Mouse (Mus musculus) left cerebral cortex, adult 11 months (tissue): Measurements from ENCODE around the gene Cdhr4.

Source experiments
- DNase-seq: peaks from one replicate; pipeline ENCODE4 v3.0.0; 2022; ENCODE audit warnings: low spot score

Cdhr4 gene

DNA sequence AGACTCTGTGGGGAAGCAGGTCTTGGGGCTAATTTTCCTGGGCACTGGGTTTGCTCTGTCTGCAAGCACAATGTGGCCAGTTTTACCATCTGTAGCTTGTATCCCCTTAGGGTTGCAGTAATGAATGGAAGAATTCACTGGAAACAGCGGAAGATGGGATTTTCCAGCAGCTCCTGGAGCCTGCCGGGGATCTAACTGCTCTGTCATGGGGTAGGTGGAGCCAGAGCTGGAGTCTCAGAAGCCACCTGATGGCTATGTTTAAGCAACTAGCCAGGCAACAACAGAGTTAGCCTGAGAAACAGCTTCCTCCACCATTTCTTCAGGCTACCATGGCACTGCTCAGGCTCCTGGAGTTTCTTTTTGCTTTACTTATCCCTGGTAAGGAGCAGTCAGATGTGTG, at the start of gene Cdhr4:
Gene Cdhr4, plus strand, starts transcription at position 301 of the 400 bp plus-strand sequence.
- DNase-seq: no peak

DNA sequence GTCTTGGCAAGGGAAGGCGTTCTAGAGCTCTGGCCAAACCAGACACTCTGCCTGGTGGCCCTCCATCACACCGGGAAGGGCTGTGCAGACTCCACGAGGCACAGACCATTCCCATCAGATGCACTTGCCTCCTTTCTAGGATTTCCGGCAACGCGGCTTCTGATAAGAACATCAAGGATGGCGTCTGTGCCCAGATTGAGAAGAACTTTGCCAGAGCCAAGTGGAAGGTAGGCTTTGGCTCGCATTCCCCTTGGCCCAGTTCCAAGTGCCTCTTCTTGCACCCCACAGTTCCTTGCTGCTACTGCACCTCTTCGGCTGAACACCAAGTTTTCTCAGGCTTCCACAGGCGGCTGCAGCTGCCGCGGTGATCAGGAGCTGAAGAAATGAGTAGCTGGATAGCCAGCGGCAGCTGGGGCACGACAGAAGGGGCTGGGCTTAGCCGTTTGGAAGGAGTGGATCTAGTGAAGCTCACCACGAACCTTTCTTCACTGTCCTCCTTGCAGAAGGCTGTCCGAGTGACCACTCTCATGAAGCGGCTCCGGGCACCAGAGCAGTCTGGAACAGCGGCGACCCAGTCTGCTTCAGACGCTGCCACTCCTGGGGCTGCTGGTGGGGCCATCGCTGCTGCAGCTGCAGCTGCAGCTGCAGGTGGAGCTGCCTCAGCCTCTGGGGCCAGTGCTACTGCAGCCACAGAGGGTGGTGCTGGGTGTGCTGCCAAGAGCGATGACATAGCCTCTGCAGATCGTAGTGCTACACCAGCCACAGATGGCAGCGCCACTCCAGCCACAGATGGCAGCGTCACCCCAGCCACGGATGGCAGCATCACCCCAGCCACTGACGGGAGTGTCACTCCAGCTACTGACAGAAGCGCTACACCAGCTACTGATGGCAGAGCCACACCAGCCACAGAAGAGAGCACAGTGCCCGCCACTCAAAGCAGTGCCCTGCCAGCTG, 44.8 kb upstream of the Cdhr4 start:
- DNase-seq: no peak

DNA sequence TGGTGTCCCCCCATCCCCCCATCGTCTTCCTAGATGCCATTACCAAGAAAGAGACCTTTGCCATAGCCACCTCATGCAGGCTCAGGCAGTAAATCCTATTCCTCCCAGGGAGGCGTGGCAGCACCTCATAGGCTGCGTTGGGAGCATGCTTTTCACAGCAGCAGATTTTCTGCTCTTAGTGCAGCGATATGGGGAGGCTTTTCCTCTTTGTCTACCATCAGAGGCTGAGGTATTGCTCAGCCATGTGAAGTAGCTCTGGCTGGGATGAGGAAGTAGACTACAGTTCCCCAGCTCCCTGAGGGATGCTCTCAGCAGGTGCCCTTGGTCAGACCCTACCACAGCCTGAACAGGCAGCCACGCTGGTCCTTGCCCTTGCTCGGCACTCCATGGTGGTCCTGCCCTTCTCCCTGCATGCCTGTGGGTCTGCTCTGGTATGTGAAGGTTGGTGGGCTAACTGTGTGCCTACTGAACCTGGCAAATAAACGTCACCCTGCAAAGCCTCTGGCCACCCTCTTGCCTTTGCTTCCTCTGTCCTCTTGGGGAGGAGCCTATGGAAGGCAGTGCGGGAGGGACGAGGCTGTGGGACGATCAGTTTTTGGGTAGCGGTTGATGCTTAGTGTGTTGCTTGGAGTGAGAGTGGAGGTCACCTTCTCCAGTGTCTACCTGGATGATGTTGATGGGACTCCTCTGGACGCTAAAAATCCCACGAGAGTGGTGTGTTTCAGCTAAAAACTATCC, 42.9 kb upstream of the Cdhr4 start:
- no peak for DNase-seq

DNA sequence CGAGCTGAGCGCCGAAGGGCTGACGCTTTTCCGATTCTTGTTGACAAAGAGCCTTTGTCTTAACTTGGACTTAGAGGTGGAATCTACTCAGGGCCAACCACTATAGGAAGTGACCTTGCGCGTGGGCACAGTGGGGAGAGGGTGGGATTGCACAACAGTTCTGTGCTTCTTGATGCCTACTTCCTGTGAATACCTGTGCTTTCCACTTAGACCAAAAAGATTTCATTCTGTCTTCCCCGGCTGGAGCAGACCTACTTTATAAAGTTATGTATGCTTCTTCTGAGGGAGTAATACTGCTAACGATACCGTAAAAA, 42.4 kb upstream of the Cdhr4 start, which contains the start of gene Traip:
Gene Traip, plus strand, starts transcription at position 215 of the 314 bp plus-strand sequence.
- no peak for DNase-seq

DNA sequence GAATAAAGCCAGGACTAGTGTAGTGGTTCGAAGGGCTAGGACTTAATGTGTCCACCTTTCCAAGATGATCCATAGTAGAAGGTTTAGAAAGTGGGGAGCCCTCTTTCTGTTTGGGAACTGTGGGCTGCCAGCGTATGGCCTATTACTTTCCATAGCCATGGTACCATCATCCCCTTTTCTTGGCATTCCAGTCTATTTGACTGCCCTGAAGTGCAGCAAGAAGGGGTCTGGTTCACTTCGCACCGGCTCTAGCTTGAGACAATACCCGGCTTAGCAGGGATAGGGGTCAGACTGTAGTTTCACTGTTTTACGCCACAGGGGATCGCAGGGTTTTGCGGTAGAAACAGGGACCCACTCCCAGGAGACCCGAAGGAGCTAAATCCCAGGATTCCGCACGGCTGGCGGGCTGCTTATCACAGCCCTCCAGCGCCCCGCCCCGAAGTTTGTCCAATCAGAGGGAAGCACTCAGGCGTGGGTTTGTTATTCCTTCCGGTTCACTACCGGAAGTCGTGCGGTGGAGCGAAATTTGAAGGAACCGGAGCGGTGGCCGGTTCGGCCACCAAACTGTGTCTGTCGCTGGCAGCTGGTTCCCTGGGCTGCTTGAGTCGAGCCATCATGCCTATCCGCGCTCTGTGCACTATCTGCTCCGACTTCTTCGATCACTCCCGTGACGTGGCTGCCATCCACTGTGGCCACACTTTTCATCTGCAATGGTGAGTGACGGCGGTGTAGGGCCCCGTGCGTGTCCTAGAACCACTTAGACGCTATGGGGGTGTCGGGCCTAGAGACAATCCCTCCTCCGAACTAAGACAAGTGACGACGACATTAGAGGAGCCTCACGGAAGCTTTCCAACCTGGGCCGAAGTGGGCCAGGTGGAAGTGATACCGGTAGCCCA, 41.6 kb upstream of the Cdhr4 start:
- DNase-seq: peak; percentile 84

DNA sequence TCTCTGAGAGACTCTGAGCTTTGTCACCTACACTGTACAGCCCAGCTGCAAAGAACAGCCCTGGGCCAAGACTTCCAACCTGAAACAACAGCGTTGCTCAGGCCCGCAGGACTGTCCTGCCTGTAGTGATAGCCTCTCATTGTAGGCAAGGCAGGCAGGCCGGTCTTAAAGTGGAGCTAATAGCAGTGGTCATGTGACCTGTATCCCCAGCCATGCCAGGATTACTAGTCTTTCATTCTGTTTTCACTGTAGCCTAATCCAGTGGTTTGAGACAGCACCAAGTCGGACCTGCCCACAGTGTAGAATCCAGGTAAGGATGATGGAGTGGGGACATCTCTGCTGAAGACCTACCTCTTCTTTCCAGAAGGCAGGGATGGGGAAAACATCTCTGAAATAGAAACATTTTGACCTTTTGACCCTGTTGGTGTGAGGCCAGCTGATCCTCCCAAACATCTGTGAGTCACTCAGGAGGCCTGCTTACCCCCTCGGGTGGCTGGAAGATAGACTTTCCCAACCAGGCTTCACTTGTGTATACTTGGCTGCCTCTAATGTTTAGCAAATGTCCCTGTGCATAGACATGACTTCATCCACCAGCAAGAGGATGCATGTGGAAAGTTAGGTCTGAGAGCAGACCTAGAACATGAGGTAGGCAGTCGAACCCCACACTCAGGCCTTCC, 36.5 kb upstream of the Cdhr4 start:
- no peak for DNase-seq

DNA sequence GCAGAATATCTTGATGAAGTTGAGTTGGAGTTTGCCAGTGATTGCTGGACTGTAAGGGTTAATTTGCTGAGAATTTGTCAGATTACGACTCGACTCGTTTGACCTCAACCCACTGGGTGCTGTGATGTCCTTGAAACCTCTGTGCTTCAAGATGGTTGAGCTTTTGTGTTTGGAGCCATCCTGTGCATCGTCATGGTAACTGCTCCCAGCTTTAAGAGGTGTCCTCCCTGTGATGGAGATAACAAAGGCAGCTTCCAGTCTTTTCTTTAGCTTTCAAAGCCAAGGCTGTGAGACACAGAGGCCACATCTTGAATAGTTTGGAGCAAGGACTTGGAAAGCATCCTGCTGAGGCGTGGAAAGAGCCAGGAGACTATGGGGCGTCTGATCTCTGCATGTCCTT, 35.2 kb upstream of the Cdhr4 start:
- DNase-seq: no peak

DNA sequence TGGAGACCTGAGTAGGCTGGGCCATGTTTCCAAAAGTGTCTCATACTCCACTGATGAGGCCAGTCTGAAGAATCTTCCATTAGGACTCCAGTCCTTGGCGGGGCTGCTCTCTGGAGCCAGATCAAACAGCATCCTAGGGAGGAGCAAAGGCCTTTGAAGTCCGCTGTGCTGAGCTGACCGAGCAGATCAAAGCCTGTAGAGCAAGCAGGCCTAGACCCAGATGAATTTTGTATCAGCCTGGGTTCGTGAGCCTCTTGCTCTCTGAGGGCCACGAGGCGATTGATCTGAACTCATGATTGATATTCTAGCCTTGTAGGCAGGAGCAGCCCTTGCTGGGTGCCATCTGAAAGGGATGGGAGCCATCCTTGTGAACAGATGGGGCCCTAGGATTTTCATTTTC, 32.4 kb upstream of the Cdhr4 start:
- DNase-seq: no peak

DNA sequence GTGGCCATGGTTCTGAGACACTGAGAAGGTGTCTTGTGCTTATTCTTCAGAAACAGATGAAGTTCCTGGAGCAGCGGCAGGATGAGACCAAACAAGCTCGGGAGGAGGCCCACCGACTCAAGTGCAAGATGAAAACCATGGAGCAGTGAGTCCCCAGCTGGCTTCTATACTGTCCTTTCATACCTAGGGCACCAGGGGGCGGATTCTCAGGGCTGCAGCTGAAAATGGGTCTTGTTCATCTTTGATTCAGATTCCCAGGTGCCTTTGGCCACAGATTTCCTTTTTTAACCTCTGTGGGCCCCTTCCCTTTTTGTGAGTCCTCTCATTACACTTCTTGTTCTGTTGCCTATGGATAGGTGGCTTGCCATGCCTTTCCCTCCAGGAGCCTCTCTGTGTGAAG, 31.4 kb upstream of the Cdhr4 start:
- DNase-seq: no peak

DNA sequence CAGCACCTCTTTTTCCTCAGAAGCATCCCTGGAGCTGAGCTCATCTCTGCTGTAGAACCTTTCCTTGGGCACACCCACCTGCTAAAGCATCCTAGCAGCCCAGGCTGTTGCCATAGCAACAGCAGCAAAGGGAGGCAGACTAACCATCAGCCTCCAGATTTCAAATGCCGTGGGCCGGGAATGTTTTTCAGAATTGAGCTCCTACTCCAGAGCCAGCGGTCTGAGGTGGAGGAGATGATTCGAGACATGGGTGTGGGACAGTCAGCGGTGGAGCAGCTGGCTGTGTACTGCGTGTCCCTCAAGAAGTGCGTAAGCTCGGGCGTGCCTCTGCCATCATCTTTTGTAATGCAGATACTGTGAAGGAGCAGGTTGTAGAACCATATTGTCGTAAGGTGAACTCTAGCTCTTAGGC, 30.9 kb upstream of the Cdhr4 start:
- peak; percentile 82 for DNase-seq

DNA sequence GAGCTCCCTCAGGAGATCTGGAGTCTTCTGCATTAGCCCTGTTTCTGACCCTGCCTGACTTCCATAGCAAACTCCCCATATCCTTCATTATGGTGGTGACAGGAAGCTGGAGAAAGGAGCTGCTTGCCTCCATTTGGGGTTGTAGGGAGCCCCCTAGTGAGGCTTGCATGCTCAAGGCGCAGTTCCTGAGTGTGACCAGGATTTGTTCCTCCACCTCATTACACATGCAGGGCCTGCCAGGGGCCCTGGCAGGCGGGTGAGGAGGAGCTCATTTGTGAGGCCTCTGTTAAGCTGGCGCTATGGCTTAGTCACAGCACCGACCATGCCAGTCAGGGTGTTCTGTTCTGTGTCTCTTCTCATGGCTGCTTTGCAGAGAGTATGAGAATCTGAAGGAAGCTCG, 30.4 kb upstream of the Cdhr4 start:
- DNase-seq: peak; percentile 75

DNA sequence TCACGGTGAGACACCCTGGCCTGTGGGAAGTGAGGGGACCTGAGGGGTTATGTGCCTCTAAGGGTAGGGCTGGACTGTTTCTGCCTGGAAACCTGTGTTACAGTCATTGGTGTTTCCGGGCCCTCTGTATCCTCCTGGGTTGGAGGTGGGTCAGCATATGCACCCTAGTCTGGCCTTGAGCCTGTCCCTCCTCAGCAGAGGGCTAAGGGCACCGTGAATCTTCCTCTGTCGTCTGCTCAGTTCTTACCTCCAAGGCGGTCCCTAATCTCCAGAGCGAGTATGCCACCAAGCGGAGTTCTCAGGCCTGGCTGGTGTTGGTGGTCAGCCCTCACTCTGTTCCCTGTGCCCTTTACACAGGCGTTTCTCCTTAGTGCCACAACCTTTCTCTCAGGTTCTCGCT, 29.4 kb upstream of the Cdhr4 start:
- DNase-seq: no peak

DNA sequence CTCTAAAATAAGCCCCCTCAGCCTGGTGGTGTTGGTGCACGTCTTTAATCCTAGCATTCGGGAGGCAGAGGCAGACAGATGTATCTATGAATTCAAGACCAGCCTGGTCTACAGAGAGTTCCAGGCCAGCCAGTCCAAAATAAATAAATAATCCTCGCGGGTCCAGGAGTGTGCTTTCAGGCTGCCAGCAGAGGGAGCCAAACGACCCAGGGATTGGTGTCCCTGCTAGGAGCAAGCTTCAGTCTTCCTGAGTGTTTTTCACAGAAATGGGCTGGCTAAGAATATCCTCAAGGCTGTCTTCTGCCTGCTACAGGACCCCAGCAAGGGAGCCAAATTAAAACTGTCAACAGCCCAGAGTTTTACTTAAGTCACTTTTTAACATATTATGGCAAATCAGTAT, 28.6 kb upstream of the Cdhr4 start:
- no peak for DNase-seq

DNA sequence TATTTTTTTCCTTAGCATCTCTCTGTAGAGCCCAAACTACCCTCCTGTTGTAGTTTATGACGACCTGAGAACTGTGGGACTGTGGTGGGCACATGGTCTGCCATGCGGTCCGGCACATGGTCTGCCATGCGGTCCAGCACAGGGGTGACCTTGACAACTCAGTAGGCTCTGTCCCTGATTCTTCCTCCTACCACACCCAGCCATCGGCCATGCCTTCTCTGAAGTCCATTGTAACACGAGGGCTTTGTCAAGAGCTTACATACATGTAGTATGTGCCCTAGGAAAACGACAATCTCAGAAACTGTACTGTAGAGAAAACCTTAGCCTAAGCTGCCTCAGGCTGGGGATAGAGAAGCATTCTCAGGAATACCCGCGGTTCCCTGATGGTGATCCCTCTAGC, 27.6 kb upstream of the Cdhr4 start:
- no peak for DNase-seq

DNA sequence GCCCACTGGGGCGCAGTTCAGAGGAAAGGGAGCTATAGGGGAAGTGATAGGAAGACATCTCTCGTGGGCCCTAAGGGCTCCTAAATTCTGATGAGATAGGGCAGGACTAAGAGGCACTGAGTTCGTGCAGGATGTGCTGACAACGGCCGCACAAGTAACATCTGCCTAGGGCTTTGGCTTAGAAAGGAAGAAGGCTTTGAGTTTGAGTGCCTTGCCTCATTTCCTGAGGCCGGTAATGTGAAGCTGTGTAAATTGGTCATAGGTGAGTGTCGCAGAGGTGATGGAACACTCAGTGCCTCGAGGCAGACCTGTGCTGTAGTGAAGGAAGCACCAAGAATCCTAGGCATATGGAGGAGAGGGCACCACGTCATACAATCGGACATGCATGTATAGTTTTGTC, 25.6 kb upstream of the Cdhr4 start:
- DNase-seq: no peak

DNA sequence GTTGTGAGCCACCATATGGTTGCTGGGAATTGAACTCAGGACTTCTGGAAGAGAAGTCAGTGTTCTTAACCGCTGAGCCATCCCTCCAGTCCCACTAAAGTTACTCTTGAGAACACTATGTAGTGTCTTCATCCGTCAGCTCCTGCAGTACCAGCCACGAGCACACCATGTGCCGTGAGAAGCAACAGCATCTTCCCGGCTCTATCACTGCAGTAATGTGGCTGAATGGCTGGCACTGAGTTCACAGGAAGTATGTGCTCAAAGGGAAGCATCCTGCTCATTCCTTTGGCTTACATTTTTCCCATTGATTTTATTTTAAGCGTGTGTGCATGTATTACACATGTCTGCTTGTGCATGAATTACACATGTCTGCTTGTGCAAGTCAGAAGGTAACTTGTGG, 24.9 kb upstream of the Cdhr4 start:
- DNase-seq: no peak

DNA sequence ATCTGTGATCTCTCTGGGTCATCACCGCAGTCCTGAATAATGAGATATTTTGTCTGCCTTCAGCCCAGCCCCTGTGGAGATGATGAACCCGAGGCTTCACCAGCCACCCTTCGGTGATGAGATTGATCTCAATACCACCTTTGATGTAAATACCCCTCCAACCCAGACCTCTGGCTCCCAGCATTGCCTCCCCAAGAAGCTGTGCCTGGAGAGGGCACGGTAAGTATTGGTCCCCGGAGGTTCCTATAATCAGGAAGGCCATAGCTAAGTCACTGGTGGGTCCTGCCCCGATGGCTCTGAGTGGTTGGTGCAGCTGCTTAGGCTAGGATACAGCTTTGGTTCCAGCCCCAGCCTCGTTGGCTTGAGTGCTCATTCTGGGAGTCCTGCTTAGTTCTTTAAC, 23.8 kb upstream of the Cdhr4 start:
- no peak for DNase-seq

DNA sequence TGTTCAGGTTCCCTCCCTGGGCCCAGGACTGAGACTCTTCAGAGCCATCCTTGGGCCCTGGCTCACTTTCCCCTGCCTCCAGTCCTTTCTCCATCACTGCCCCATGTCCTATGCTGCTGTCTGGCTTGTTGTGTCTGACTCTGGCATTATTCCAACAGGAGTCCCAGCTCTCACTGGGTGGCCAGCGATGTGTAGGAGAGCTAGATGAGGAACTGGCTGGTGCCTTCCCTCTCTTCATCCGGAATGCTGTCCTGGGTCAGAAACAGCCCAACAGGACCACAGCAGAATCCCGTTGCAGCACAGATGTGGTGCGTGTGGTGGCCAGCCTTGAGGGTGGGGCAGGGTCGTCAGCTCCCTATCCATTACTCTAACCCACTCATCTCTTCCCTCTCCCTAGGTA, 22.0 kb upstream of the Cdhr4 start:
- no peak for DNase-seq

DNA sequence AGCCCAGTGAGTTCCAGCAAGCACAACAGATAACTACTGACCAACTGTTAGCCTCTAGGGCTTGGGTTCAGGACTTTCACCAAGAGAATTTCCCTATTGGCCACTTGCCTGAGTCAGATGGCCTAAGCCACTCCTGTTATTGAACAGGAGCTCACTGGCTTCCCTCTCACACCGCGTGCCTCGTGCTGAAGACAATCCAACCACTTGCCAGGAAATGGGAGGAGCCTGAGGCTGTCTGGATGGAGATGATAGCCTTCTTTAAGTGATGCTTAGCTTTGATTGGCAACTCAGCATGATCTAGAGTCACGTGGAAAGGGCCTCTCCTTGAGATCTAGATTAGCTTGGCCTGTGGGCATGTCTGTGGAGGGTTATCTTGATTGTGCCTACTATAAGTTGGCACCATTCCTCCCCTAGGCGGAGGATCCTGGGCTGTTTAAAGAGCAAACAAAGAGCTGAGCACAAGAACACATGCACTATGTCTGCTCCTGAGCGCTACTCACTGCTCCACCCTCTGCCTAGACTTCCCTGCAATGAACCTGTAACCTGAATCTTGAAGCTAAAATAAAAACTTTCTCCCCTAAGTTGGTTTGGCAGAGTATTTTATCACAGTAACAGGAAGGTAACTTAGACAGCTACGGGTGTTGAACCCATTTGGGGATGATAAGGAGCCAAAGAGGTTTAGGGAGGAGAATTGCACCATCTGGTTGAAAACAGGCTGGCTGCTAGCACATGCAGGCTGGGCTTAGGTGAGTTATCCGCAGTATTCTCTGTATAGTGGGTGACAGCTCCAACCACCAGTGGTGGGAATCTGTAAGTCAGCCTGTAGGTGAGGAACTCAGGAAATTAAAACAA, 20.4 kb upstream of the Cdhr4 start:
- no peak for DNase-seq

DNA sequence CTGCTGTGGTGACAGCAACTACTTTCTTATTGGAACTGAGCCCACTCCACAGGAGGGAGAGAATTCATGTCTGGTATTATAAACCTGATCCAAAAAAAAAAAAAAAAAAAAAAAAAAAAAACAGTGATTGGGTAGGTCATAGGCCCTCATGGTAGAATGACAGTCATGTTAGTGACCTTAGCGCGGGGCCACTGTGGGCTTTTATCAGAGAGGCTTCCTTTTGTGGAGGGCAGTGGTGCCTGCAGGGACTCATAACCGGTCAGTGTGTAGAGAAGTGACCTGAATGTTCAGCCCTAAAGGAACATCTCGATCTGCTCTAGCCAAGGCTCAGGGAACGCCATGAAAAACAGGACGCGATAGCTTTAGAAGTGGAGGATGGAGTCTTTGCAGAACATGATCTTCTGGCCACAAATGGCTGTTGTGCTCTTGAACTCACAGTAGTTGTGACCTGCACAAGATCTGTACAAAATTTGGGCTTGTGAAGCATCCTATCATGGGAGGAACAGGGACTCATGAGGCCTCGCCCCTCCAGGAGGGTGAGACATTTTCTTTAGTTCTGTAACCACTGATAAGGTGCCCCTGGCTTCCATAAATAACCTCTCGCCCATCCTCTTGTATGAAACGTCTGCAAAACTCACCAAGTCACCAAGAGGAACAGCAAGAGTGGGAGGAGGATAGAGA, 17.7 kb upstream of the Cdhr4 start:
- no peak for DNase-seq
